Mouse (Mus musculus): ENCODE measurements around the gene Grap2. TPM values are rescaled to one million over a fixed set of nuclear protein-coding genes. Genes with fewer than 3 reads are reported as not detected.

Gene Grap2
- total RNA-seq, 4 experiments from 2014 or later, result 0.66 to 1.7 (median 1.3) TPM

DNA sequence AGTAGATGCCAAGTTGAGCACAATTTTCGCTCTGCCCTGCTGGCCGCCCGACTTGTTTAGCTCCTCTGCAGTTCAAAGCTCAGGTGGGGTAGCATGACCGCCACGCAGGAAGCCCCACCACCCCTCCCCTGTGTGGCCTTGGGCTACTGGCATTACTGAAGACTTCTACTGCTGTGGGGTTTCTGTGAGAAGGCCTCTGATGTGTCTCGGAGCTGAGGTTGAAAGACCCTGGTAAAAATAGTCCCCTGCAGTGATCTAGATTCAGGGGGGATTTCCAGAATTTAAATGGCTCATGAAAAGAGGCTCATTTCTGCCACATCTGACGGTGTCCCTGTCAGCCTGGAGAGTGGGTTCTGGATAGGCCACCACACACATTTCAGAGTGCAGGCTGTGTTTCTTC lies 30.1 kb downstream of the Grap2 start:
- no peak for DNase-seq

DNA sequence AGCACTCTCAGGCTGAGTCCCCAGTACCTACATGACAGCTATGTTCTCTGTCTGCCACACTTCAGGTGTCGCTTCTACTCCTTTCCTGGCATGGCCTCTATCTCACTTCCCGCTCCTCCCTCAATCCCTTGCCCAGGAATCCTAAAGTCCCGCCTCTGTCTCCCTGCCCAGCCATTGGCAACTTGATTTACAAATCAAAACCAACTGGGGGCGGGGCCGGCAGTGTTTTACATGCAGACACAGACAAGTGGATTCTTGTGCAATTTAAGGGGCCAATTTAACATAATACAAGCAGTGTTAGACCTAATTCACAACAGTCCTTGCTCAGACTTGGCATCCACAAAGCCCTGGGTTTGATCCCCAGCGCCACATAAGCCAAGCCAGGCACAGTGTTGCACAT lies 31.6 kb downstream of the Grap2 start:
- no peak for DNase-seq

DNA sequence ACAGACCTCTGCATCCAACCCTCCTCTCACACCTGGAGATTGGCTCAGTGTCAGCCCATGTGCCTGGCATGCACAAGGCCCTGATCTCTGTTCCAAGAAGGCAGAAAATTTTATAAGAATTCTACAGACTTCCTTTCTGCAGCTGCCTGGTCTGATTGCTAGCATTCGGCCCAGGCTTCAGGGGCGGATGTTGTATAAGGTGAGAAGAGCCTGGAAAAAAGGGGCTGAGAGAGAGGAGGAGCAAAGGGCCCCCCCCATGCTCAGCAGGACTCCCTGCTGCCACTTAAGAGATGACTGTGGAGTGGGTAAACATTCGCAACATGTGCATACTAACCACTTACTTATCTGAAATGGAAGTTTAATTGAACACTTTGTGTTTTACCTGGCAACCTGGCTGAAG lies 35.6 kb downstream of the Grap2 start:
- DNase-seq, result no peak

DNA sequence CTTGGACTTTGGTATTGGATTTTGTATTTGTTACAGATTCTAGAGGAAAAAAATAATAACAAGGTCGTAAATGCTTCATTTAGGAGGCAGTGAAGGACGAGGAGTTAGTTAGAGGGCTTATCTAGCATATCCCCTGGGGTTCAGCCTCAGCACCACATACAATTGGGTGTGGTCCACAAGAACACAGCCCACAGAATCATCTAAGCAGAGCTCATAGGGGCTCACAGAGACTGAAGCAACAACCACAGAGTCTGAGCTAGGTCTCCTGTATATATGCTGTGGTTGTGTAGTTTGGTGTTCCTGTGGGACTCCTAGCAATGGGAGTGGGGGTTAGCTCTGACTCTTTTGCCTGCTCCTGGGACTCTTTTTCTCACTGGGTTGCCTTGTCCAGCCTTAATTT lies 37.9 kb downstream of the Grap2 start:
- DNase-seq, result no peak

DNA sequence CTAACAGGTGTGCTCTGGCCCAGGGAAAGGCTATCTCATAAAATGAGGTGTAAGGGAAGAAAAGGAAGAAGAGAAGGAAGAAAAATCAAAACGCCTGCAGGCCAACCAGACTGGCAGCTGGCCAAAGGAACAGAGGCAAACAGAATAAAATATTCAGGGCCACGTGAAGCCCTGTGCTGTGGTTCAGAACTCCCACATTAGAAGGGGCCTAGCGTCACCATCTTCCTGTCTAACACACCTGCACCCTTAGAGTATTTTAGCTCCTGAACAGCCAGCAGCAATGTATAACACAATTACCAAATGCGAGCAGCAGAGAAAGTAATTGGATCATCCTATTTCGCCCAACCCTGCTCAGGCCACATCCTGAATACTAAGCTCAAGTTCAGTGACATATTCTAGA lies 39.1 kb downstream of the Grap2 start:
- no peak for DNase-seq

DNA sequence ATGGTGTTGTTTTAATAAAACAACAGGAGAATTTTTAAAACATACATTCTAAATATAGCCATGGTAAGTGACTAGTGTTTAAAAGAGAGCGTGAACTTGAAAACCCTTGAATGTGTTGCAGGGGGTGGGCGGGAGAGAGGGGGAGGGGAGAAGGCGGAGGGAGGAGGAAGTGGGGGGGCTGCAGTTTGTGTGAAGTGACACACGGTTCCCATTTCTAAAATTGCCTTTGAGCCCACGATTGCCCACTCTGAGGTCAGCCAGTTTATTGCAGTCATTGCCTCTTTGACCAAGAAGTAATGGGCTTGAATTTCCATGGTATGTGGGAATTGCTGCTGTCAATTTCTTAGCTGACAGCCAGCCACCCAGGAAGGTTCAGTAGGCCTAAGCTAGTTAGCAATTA lies 41.5 kb downstream of the Grap2 start:
- no peak for DNase-seq

DNA sequence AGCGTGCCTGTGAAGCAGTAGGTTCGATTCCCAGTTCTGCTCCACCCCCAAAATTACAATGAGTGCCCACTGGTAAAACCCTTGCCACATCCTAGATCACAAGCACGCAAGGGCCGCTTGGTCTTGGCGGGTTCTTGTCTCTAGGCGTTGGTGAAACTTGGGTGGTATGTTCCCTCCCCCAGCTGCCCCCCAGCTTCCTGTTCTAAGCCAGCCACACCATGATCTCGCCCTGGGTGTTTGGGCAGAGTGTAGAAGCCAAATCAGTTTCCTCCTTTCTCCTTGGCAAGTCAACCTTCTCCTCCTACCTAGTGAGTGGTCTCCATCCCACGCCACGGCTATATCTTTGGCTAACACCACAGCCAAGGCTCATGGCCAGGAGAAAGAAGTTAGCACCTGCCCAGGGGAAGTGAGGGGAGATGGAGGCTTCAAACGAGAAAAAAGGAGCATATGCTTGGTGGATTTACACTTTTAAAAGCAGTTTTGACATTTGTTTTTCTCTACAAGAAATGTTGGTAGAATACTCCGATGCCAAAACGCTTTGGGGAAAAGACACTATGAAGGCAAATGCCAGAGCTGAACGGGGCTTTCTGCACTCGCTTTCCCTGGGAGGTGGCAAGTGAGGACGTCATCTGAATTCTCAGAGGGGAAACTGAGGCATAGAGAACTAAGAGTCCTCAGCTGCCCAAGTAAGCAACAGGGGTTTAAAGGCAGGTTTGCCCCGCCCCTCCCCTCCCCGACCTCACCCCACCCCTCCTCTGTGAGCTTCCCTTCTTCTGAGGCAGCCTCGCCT lies 42.3 kb downstream of the Grap2 start:
- no peak for DNase-seq

DNA sequence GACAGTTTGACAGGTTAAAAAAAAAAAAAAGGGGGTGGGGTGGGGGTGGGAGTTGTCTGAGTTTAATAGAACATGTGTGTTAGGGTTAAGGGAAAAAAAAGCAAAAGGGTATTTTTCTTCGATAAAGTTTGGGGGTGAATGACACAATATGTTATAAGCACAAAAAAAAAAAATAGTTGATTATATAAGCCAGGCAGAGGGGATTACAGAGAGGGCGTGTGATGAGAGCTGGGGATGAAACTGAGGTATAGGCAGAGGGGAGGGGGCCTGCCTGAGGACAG lies 42.8 kb downstream of the Grap2 start:
- DNase-seq, result no peak

DNA sequence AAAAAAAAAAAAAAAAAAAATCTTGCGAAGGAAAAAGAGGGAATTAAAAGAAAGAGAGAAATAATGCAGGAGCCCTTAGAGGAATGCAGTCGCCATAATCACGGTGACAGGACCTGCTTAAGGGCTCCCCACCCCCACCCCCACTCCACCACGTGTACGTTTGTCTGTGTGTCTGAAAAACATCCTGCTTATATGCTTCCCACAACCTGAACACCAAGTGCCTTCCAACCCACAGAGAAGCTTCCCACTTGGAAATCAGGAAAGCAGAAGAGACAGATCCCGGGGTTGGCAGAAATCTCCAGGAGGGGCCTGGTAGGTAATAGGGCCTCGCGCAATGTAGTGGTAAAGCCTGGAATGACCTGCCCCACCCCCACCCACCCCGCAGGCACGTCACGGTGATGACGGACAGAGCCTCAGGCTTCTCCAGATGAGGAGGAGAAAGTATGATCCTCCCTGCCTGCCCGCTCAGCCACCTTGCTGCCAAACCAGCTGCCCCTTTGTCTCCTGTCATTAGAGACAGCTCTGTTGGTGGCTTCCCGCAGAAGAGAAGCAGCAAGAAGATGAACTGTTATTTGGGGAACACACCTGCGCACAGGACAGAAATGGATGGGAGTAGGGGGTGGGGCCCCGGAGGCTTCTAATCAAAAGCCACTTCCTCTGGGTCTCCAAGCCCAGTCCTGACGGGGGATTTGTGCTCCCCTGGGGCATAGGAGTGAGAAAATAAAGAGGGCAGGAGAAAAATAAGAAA lies 43.4 kb downstream of the Grap2 start:
- no peak for DNase-seq

DNA sequence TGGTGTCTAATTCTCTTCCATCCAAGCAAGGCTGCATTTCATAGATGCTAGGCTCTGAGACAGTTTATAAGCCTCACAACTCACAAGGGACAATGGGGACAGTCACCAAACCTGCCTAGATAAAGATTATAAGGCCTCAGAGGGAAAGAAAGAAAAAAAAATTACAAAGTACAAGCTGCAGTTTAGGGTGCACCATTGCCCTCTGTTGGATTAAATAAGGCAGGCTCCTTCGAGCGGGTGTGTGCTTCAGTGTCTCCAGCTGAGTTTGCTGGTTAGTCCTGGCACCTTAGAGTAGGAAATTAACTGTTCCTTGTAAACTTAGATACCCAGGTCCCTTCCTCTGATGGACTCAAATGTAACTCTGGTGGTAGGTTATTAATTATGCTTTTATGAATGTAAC lies 45.4 kb downstream of the Grap2 start:
- DNase-seq, result no peak

DNA sequence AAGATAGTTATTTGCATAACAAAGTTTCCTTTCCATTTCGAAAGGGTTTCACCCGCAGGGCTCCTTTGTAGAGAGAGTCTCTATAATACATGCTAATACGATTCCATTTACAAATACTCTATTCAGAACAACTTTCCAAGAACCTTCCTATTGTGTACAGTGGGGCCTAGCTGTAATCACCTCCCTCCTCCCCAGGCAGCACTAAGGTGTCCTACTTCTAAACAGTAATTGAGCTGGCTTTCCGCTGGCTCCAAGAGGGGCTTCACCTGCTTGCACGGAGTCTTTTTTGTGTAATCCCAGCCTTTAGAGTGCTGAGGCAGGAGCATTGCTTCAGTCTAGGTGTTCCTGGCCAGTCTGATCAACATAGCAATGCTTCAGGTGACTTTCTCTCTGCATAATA lies 46.8 kb downstream of the Grap2 start:
- DNase-seq, result no peak

DNA sequence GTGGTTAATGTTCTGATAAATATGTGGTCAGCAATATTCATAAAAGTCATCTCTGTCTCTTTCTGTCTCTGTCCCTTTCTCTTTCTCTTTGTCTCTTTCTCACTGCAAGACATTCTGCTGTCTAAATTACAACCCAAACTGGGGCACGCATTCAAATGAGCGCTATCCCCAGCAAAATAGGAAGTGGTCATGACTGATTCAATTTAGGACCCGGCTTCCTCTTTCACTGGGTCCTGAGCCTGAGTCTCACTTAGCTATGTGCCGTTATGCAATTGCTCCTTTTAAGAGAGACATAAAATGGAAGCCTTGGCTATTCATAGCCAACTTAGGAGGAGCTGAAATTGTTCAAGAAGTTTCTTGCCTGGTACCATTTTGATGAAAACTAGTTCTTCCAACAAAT lies 47.4 kb downstream of the Grap2 start:
- DNase-seq, result no peak

DNA sequence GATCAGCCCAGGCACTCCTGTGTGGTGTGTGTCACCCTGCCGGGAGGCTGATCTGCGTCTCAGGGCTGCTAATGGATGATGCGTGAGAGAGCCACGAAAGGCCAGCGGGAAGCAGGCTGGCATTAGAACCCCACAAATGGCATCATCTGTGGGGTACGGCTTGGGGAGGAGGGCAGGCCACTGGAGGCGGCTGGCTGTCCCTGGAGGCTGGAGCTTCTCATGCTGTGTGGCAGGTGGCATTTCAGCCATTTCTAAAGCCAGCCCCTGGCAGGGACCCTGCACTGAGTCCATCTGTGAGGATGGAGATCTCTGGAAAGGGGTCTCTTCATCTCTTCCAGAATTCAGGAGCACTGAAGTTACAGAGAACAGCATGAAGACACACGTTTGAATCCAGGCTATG lies 48.0 kb downstream of the Grap2 start:
- no peak for DNase-seq

DNA sequence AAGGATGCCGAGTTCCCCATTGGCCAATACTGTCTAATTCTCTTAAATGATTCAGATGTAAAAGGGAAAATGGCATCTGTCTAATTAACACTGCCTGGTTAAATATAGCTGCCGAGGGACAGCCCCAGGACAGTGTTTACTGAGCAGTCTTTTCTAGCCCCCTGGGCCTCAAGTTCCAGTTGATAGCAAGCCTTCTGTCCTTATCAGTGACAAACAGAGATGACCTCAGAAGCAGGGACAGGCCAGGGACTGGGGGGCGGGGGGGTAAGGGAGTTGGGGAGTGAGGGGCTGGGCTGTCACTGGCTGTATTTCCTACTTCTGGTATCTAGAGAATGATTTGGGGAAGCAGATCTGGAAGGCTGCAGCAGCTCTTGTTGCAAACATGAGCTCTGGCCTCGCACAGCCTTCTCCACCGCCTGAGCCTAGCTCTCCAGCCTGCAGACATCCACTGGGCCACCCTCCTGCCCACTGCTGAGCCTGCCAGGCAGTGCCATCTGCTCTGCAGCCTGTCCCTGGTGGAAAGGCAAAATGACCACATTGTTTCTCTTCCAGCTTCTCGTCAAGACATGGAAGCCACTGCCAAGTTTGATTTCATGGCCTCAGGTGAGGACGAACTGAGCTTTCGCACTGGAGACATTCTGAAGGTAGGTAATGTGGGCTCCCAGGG lies 50.9 kb downstream of the Grap2 start:
- no peak for DNase-seq

DNA sequence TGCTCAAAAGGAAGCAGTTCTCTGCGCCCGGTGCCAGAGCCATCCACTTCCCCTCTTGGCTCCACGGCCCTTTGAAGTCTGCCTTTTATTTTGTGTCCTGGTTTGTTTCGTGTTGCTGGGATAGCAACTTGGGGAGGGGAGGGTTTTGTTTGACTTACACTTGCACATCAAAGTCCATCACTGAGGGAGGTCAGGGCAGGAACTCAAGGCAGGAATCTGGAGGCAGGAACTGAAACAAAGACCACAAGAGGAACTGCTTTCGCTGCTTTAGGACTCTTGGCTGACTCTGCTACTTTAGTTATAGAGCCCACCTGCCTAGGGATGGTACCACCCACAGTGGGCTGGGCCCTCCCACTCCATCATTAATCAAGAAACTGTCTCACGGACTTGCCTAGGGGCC lies 54.1 kb downstream of the Grap2 start:
- no peak for DNase-seq

DNA sequence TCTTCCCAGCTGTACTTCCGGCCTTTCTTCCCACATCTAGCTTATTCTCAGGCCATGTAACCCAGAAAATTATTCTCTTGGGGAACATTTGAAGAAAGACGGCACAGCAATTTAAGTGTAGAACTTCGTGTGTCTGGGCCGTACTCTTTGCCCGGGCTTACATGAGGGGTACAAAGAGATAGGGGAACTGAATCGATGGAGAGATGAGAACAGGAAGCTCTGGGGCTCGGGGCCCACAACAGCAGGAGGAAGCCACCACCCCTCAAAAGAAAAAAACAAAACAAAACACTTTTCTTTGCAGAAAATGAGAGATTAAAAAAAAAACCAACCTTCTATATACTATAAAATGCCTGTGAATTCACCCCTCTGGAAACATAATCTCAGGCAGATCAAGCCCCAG lies 57.8 kb downstream of the Grap2 start:
- DNase-seq, result no peak

DNA sequence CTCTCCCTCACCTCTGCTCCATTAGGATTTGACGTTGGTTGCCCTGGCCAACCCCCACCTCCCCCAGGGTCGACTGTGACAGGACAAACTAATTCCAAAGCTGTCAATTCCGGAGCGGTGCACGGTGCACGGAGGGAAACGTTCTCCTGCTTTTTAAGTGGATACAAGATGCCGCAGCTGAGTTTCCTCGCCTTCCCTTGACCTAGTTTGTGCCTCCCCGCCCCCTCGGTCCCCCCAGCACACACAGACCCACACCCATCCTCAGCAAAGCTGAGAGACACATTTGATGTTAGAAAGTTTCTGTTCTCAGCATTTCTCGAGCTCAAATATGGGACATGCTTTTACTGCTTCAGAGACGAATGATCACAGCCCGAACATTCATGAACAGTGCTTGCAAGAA lies 58.3 kb downstream of the Grap2 start:
- no peak for DNase-seq

DNA sequence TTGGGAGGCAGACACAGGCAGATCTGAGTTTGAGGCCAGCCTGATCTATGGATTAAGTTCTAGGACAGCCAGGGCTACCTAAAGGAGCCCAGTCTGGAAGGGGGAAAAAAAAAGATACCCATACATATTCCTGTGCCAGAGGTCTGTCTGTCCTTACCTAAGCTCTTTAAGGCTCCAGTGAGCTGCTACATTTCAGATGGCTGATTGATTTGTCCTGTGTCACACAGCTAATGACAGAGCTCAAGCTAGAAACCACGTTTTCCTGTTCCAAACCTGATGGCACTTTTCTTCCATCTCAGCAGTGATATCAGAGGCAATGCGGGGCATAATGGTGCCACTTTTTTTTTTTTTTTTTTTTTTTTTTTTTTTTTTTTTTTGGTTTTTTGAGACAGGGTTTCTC lies 58.9 kb downstream of the Grap2 start:
- no peak for DNase-seq

DNA sequence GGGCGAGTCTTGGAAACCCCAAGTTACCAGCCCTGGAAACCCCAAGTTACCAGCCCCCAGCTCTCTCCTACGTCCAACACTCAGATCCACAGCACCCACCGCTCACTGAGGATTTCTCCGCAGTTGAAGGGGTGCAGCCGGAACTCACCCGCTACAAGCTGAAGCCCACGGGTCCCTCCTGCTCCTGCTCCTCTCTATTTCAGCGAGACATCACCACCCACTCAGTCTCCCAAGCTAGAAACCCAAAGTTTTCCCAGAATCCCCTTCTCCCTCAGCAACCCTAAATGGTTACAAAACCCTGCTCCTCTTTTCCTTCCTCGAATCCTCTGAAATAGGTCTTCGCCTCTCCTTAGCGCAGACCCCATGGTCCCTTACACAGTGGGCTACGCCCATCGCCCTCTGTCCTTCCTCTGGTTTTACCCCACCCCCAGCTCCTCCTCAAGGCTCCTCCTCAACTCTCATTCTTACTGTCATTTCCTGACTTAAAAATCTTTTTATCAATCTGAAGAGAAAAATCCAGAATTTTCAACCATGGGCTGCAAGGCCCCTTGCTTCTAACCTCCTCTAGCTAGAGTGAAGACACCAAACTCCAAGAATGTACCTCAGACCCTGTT lies 60.0 kb downstream of the Grap2 start:
- DNase-seq, result no peak

DNA sequence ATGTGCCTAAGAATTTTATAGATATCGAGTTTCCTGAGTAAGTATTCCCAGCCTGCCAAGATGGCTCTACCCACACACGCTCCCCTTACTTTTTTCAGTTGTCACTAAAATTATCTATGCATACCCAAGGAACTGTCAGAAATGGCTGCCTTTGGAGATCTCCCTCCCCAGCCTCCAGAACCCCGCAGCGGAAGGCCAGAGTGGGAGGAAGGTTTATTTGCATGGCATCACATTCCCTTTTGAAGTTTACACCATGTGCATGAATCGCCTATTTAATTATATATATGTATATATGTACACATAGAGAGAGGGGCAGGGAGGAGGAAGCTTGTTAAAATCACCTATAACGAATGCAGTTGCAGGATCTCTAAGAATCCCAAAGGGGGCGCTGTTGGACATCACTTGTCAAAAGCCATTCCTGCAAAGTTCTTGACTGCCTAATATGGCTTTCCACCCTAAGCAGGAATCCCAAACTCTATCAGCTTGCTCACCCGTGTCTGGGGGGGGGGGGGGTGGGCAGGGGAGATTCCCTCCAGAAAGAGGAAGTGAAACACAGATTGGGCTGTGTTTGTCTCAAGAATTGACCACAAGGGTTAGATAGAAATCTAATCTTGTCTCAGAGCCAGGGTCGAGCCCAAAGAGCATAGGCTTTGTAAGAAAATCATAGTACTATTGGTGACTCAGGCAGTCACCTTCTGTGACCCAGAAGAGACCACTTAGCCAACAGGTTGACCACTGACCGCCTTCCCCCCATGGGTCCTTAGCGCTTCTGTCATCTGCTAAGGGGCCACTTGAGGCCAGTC lies 62.2 kb downstream of the Grap2 start:
- no peak for DNase-seq

DNA sequence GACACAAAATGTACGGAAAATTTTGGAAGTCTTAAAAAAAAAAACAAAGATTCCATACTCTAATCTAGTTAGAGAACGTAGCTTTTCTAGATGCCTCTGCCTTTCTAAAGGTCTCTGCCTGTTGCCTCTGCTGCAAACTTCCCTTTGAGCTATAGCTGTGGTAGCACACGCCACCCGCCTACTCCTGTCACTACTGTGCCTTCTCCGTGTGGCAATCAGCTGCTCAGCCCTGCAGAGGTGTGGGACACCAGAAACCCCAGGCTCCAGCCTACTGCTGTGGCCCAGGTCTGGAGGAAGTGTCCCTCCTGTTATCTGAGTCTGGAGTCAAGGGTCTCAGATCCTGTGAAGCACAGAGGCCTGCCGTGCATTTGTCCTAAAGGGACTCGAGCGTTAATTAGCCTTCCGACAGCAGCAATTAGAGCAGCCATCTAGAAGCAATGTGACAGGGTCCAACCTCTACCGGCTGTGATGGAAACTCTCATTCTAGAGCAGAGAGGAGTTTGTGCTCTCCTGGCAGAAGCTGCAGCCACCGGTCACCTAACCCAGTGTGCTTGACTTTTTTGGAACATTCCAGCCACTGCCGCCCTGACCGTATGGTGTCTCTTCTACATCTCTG lies 64.5 kb downstream of the Grap2 start:
- DNase-seq, result no peak

DNA sequence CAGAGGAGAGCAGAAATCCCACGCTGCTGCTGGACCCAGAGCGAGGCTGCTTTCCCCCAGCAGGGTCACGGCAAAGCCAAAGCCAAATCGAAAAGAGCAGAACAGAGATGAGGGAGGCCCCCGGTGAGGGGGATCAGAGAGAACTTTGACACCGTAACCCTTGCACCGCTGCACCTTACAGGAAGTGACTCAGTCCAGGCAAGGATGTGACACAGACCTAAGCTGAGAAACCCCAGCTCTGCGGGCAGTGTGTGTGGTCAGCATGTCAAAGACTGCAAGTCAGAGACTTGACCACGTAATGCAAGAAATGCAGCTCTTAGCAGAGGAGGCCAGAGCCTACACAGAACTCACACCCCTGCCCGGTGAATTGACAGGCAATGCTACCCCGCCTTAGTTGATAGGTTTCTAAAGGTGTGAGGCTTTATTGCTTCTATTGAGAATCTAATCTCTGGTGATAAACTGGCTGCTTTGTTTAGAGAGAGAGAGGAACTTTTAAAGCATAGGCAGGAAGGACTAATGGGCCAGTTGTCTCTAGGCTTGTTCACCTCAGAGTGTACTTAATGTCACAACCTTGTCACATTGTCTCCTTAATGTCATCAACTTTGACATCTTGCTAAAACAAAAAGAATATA lies 66.8 kb downstream of the Grap2 start:
- DNase-seq, result no peak

Measured in adrenal gland, adult 8-10 months (tissue).